Mouse (Mus musculus) B cell, adult 2 months (primary cell): ENCODE measurements around the gene Ptpro.
A peak's percentile ranks its signal among the peaks of the same experiment; 100 is the strongest.
"Not testable (repeated sequence)": the region's sequence is repeated elsewhere in the genome, so short reads cannot be mapped to it uniquely, and the experiment has no call there.

Experiments used
- DNase-seq, 2 experiments: peaks; one replicate each; pipeline ENCODE4 v3.0.0; 2022

Ptpro gene

DNA sequence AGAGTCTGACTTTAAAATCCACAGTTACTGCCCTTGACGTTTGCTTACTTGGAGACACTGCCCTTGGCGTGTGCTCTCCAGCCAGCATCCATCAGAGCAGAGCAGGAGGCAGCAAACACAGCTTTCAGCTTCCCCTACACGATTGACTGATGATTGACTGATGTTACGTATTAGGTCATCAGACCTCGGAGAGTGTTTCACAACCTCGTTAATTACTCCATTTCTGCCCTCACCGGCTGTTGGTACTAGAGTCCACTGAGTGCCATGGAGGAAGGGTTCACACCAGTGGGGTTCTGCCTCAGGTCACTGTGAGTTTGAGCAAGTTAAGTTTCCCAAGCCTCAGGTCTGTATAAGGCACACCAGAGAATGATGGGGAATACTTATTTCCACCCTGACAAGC, 143.0 kb downstream of the Ptpro start:
- no peak for DNase-seq

DNA sequence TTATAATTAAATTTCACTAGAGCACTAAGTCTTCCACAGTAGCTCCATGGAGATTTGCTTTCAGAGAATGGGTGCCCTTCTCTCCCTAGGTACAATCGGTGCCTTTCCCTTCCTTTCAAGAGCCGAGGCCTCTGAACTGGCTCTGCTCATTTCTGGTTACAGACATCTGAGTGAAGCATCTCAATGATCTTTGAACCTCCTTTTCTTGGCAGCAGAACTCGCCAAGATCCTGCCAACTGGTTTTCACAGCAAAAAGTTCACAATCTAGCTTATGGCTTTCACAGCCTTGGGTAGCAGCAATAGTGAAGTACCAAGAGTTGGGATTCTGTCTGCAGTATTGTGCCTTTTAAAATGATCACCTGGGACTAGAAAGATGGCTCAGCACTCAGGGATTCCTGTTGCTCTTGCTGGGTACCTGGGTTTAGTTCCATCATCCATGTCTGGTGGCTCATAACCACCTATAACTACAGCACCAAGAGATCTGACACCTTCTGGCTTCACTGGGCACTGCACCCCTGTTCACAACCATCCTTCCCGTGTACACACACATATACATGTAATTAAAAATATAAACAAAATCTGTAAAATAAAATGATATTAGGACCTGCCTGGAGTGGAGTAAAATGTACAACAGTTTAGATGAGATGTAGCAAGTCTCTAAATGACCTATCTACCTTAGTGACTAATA, 144.1 kb downstream of the Ptpro start:
- DNase-seq: no peak

DNA sequence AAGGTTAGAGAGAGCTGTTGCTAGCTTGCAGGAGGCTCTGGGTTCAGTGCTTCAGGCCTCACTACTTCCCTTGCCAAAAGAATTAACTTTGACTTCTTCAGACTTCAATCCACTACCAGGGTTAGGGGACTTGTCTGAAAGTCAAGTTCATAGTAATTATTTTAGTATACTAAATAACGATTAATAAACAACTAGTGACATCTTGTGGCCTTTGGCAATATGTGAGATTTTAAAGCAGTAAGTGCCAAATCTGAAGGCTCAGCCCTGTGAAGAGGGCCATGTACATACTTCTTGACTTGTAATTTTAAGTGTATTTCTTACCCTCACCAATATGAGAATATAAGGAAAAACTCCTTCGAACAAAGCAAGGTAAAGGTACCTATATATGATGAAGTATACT, 145.2 kb downstream of the Ptpro start:
- no peak for DNase-seq

DNA sequence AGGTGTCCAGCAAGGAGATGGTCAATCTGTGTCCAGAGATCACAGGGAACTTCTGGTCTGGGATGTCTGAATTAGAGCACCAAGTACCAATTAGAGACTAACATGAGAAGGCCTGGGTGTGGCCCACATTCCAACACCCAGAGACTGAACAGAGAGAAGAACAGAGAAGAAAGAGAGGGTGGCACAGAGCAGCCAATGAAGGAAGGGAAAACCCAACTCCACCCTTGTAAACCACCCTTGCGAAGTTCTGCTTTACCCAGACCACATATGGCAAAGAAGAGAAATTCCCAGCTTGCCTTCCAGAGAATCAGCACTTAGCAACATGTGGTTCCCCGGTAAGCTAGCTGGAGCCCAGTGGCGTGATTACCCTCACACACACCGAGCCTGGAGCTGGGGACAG, 152.1 kb downstream of the Ptpro start:
- no peak for DNase-seq

DNA sequence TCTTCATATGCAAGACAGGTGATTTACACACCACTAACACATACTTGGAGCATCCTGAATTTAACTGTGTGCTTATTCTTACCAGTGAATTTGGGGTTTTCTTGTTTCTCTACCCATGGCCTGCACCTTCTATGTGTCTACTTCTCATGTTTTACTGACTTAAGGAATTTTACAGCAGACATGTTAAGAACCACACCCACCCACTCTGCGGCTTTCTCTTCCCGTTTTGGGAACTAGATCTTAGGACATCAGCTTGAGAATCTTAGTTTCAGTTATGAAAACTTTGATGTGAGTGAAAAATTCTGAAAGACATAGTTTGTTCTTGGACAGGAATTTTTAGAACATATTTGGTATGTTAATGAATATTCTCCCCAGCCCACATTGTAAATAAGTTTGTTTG, 153.6 kb downstream of the Ptpro start:
- DNase-seq: no peak

DNA sequence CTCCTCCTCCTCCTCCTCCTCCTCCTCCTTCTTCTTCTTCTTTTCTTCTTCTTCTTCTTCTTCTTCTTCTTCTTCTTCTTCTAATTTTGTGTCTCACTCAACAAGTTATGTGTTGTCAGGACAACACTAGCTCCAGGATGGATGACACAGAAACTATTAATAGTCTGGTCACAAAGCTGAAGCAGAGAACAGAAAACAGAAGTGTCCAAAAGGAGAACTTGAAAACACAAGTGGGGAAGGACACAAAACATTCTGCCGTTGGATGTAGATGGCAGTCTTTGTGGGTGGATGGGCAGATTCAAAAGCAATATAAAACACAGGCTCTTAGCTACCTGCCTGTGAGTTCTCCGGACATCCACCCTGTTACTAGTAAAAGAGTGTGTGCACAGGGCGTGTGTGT, 158.4 kb downstream of the Ptpro start:
- peak; percentile 4 to 5 for DNase-seq

DNA sequence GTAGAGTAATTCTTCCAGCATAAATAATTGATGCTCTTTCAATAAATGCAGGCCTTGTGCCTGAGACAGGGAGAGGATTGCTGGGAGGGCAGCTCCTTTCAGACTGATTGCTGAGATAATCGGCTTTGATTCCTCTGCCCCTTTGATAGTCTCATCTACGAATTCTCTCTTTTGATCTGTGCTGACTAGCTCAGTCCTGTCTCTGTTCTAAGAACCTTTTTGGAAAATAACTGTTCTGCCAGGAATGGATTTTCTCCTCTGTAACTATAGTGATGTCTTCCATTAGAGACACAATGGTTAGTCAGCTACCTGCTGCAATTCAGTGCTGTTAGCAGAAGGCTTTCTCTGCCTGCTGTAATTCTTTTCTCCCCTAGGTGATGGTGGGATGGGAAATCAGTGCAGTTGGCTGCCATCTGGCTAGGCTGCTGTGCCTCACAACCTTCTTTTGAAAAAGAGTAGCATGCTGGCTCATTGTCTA, 159.8 kb downstream of the Ptpro start:
- no peak for DNase-seq

DNA sequence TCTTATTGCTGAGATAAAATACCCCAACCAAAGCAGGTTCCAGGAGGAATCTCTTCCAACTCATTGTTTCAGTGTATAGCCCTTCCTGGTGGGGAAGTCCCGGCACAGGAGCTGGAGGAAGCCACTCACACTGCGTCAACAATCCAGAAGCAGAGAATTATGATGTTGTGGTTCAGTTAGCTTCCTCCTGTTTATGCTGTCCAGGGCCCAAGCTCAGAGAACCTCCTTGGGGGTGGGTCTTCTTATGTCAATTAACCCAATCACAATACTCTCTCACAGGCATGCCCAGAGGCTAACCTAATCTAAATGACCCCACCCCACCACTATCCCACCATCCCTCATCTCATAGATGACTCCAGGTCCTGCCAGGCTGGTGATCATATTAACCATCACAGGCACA, 160.9 kb downstream of the Ptpro start:
- no peak for DNase-seq

DNA sequence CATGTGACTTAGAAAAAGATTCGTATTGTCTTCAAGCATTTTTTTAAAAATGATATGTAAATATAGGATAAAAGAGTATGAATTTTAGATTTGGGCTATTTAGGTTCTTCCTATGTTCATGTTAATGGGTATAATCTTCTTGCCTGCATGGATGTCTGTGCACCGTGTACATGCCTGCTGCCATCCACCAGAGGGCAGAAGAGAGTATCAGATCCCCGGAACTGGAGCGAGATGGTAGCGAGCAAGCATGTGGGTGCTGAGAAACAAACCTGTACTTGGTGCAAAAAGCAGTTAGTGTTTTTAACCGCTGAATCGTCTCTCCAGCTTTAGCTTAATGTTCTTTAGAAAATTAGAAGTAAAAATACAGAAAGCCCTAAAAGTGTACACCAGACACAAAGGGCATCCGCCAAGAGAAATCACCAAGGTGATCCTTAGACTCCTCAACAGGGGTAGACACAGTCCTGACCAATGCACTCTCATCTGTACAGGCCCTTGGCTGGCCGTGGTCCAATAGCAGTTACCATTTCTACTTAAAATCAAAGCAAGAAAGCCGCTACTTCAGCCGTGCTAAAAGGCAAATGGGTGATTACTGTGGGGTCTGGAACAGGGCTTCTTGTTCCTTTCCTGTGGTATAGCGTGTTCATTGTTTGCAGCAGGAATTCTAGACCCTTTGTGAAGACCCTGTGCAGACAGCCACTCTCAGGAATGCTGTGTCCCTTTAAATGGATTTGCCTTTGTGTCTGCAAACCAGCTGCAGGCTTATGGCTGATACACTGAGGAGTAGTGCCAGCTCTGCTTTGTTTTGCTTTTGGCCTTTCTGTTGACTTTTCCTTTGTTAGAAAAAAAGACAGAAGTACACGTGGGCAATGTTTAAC, 162.6 kb downstream of the Ptpro start:
- DNase-seq: peak; percentile 60 to 62

DNA sequence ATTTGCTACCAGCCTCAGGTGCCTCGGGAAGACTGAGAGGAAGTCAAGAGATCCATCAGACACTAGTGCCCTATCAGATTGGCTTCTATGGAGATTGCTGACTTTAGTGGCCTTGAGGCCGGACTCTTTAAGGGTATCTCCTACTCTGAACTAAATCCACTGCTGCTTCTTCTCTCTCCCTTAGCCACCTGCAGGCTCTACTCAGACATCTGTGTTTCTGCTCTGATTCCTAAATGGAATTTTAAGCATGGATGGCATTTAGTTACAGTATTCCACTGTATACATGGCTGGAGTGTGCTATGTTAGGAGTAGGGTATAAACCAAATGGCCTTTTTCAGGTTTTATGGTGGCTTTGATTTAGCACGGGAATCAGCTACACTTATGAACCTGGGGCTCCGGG, 170.7 kb downstream of the Ptpro start:
- DNase-seq: no peak

DNA sequence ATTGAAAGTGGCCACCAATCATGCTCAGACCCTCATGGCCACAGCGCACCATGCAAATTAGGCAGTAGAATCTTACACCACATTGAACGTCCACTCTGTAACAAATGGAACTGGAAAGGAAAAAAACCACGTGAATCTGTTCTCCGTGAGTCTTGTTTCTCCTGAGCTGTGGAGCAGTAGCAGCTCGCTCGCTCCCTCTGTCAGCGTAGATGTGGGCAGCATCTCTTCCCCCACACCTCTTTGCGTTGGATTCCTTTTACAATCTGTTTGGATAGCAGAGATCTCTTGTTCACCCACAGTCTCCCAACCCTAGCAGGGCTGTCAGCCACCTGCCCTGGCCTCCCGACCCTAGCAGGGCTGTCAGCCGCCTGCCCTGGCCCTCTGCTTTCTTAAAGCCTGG, 171.7 kb downstream of the Ptpro start:
- DNase-seq: no peak

DNA sequence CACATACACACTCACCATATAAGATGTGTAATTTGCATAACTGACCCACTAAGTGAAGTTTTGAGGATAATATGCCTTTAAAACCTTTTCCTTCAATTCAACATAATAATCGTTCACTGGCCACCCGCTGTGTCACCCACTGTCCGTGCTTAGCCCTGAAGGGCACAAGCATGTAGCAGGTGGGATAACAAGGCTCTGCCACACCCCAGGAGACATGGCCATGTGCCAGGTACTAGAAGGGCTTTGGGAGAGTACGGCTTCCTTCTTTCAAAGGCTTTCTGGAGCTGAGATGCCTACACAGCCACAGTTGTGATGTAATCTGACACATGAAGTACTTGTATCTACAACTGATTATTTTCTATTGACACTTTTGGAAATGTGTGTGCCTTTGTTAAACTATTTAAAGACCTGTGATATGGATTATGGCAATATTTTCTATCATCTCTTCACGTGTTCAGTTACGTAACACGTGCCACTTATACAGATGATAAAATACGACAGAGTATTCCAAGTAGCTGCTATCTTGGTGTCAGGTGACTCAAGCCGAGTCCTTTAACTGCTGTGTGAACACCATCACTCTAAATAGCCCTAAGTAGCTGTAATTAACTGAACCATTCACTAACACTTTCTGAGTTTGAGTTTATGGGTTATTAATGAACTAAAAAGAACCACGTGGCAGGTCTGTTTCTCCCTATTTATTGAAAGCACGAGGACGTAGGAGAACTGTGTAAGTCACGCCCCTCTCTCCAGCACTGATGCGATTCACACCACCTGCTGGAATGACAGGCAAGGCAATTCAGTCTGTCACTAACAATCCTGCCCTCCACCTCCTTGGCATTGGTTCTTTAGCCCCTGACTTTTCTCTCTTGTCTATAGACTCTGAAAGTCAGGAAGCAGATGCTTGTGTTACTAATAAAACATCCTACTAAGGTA, 173.6 kb downstream of the Ptpro start:
- DNase-seq: no peak

DNA sequence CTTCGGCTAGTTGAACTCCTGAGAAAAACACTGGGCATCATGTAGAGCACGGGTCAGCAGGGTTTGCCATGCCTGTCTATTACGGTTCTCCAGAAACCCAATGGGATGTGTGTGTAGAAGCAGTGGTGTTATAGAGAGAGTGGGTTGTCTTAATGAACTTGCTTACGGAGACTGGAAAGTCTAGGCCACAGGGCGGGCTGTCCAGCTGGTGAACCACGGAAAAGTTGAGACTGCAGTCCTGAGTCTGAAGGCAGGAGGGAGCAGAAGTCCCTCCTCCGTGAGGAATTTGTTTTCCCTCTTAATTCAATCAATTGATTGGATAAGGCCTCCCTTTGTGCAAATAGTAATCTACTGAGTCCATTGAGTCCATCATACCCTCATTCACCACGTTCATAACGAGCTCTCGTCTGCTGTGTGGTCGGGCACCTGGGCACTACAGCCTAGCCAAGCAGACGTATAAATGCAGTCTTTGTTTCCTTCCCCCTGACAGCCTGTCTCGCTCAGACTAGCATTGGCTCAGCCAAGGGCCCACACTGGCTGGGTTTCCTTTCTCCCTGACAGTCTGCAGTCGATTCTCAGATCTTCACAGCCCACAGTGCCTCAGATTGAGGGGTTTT, 181.5 kb downstream of the Ptpro start:
- no peak for DNase-seq

DNA sequence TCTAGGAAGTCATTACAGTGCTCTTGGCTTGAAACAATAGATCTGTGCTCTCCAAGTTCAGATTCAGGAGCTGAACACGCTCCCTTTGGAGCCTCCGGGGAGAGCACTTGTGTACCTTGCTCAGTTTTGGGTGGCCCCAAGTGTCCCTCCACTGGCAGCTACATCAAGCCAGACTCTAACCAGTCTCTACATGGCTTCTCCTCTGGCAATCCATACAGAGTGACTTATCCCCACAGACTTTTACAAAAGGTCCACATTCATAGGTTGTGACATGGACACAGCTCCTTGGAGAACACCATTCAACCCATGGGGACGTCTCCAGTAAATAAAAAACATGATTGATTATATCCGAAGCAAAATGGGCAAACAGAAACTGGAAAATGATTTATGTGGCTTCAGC, 185.4 kb downstream of the Ptpro start:
- no peak for DNase-seq

DNA sequence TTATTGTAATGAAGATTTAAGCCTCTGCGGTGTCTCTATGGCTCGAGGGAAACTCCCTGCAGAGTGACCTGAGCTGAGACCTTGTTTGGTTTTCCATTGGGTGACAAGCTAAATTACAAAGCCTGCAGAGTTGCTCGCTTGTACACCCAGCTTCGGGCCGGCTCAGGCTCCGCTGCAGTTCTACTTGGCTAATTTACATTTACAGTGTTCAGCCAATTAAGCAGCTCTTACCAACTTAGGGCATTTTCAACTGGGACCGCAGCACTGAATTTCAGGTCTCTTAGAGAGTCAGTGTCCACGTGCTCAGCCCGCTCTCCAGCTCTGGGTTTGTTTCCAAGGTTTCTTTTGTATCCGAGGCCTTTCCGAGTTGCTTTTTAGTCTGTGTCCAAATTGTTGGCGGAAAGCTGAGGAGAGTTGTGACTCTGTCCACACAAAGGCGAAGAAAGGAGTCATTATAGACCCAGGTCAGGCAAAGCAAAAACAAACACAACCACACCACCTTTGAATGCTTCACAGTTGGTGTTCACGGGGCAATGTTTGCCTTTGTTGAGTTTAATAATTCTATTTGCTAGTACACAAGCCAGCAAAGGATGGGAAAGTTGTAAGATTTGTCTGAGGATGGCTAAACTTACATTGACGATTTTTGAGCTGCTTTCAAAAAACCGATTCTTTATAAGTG, 185.9 kb downstream of the Ptpro start:
- DNase-seq: no peak

DNA sequence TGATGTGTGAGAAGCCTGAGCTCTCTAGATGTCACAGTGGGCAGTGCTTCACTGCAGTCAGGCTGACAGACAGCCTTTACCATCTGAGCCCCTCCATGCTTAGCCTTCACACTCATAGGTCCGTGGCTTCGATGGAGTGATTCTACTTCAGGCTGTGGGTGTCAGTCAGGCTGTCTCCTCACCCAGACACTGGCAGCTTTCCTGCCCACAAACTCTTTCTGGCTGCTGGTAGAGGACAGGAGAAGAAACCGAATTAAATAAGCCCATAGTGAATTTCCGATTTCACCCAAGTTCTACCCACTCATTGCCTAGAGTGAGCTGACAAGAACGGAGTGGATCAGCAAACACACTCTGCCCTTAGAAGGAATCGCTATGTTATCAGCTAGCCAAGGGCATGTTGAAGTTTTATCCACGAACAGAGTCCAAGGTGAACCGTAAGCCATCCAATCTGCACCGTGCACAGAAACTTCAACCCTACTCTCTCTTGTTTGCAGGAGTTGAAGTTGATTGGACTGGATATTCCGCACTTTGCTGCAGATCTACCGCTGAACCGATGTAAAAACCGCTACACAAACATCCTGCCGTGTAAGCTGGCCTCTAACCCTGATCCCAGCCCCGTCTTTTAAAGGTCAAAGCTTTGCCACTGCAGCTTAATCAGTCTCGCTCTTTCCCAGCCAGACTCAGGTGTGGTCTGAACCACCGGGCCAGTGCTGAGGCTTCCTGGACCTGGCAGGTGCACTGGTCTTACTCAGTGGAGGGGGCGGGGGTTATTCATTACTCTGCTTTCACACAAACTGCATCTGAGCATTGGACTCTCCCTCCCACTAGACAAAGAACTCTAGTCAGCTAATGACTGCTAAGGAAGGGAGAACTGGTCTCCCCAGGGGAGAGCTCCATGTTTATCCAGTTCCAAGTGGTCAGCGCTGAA, 188.7 kb downstream of the Ptpro start:
- no peak for DNase-seq

DNA sequence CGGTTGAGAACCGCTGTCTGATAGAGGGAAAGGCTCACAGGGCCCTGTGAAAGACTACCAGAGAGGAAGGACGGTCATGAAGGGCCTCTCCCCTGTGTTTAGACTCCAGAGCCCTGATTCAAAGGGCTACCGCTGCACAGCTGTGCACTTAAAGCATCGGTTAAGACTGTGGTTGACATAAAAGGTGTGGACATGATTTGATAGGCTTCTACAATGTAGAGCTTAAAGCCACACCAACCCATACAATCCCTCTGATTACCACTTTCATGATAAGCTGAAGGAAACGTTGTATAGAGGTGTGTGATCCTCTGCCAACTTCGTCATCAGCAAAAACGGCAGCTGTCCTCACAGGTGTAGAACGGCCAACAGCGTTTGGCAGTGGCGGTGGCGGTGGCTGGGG, 191.0 kb downstream of the Ptpro start:
- no peak for DNase-seq

DNA sequence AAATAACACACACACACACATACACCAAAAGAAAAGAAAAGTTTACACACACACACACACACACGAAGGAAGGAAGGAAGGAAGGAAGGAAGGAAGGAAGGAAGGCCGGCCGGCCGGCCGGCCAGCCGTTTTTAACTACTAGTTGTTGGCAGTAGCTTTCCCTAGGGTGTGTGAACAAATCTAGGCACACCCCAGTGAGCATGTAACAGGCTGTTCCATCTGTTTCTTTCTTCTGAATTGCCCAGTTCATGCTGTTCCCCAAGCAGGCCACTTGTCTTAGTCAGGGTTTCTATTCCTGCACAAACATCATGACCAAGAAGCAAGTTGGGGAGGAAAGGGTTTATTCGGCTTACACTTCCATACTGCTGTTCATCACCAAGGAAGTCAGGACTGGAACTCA, 194.0 kb downstream of the Ptpro start:
- not testable (repeated sequence) for DNase-seq

DNA sequence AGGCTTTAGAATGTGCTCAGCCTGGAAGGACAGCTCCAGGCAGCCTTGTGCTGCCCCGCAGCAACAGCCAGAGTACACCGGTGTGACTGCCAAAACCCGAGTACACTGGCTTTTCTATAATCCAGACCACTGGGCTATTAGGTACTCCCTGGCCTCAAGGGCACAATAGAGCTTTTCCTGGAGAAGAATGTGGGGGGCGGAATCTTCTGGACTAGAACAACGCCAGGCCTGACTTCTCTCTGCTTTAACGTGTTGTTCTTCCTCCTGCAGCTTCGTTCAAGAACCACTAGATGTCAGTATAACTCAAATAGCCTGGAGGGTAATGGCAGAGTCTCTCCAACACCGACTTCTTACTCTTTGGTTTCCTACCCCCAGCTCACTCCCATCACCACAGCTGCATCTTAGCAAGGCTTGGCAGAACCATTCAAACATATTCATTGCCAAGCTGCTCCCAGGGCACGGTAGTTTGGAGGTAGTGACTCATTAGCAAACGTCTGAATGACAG, 203.5 kb downstream of the Ptpro start:
- peak; percentile 43 to 47 for DNase-seq

DNA sequence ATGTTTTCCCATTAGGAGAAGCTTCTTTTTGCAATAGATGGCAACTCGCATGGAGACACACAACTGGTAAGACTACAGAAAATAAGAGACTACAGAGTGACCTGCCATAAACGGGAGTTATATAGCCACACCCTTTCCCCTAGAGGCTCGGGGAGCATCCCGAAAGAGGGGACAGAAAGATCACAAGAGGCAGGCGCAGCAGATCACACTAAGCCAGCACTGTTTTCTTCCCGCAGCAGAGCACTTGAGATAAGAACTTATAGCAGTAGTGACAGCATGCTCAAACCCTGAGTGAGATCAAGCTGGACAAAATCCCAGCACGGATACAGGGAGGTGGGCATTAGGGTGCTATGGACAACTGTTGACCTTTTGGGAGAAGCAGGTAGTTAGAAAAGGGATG, 203.9 kb downstream of the Ptpro start:
- no peak for DNase-seq

DNA sequence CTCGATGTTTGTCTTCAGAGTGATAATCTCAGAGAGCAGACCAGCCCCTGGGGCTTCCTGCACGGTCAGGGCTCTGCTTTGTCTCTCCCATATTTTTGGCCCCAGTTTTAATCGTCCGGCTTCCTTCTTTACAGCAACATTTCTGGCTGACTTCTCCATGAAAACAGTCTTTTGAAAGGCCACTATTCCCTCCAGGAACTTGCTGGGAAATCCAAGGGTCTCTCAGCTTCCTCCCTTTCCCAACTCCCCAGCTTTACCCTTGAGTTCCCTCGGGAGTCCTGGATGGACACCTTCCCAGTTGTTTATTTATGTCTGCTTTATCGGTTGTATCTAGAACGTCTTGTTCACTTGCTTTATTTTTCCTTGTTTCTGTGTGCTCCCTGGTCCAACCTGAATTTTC, 205.1 kb downstream of the Ptpro start:
- no peak for DNase-seq
